Mouse (Mus musculus) layer of hippocampus, adult 9-10 months (tissue): Measurements from ENCODE around the gene Ttc21a.
"Not testable (repeated sequence)": the region's sequence is repeated elsewhere in the genome, so short reads cannot be mapped to it uniquely, and the experiment has no call there.

ENCODE experiments used
- DNase-seq: peaks from one replicate; pipeline ENCODE4 v3.0.0; 2022; ENCODE audit warnings: low spot score

Gene Ttc21a

GRCm38 (mm10) chr9:119999636-120000035 is 62.2 kb downstream of the Ttc21a start:
- DNase-seq, result no peak

DNA sequence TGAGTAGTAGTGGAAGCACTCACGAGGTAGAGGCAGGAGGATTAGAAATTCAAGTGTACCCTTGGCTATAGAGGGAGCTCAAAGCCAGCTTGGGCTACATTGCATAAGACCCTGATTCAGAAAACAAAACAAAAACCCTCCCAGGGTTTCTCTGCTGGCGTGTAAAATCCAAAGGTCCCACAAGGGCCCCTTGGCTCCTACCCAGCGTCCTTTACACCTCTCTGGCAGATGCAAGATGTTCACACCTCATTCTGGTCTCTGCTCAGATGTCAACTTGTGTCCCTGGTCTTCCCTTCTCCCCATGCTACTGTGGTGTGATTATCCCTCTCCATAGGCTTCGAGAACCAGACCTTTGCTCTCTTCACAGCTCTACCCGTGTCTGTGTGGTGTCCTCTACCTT is 63.4 kb downstream of the Ttc21a start:
- DNase-seq, result no peak

GRCm38 (mm10) chr9:120001945-120002725 is 64.7 kb downstream of the Ttc21a start:
- no peak for DNase-seq

GRCm38 (mm10) chr9:120002893-120003292 is 65.5 kb downstream of the Ttc21a start:
- no peak for DNase-seq

- no peak for DNase-seq
Observed at GRCm38 (mm10) chr9:120005936-120006335, 68.5 kb downstream of the Ttc21a start.

DNA sequence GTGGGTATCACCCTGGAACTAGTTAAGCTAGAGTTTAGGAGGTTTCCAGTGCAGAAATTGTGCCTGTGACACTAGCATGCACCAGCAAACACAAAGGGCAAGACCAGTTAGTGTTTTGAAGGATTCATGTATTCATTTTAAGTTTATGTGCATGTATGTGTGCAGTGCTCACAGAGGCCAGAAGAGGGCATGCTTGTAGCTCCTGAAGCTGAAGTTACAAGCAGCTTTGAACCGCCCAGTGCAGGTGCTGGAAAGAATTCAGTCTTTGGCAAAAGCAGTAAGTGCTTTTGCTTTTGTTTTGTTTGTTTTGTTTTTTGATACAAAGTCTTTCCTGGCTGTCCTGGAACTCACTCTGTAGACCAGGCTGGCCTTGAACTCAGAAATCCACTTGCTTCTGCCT is 70.4 kb downstream of the Ttc21a start:
- DNase-seq, result no peak

GRCm38 (mm10) chr9:120009226-120009841 is 71.9 kb downstream of the Ttc21a start:
- DNase-seq, result no peak

- DNase-seq, result no peak
Observed at GRCm38 (mm10) chr9:120009871-120010270, 72.5 kb downstream of the Ttc21a start.

DNA sequence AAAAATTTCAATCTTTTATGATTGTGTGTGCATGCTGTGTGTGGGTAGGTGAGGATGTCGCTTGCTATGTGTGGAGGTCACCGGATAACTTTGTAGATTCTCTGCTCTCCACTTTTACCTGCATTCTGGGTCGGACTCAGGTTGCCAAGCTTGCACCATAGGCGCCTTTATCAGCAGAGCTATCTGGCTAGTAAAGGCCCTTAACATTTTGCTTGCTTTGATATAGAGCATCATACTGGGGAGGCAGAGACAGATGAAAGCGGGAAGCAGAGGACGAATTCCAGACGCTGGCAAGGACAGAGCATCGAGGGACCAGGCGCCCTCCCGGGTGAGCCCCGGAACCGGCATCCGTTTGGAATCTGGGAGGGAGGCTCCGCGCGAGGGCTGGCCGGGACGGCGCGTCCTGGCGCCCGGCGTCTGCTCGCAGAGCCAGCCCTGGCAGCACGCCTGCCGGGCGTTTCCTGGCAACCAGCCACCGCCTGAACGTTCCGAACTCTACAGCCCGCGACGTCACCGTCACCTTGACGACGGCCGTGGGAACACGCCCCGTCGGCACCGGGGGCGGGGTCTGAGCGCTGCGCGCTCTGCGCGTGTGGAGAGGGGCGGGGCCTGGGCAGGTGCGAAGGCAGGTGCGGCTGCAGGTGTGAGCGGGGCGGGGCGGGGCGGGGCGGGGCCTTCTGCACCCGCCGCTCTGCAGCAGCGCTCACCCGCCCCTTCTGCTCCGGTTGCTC is 73.5 kb downstream of the Ttc21a start:
- peak; percentile 82 for DNase-seq

DNA sequence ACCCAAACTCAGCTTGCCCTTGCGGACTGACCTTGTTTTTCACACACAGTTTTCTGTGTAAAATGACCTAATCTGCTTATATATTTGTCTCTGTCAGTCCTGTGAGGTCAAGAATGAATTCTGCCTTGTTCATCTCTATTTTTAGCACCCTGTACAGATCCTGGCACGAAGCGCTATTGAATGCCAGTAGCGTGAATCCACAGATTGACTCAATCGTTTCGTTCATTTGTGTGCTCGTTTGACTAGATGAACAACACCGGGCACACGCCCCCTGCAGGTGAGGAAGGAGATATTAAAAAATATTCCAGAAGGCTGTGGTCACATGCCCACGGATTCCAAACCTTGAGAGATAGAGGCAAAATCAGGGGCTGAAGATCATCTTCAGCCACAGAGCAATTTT is 74.1 kb downstream of the Ttc21a start:
- peak; percentile 73 for DNase-seq

GRCm38 (mm10) chr9:120012161-120012560 is 74.8 kb downstream of the Ttc21a start:
- DNase-seq, result not testable (repeated sequence)

DNA sequence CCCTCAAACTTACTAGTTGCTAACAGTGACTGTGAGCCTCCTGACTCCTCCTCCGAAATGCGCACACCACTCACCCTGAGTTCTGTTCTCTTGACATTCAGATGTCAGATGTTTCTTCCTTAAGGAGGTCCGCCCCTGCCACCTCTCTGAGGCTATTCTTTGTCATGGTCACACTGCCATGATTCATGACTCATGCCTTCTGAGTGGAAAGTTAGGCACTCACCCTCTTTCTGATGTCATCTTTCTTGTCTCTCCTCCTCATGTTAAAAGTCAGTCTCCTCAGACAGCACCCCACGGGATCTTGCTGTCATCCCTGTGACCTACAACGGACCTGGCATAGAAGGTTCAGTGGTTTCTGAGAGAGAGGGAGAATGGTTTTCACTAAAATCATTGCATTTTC is 75.4 kb downstream of the Ttc21a start:
- DNase-seq, result no peak

DNA sequence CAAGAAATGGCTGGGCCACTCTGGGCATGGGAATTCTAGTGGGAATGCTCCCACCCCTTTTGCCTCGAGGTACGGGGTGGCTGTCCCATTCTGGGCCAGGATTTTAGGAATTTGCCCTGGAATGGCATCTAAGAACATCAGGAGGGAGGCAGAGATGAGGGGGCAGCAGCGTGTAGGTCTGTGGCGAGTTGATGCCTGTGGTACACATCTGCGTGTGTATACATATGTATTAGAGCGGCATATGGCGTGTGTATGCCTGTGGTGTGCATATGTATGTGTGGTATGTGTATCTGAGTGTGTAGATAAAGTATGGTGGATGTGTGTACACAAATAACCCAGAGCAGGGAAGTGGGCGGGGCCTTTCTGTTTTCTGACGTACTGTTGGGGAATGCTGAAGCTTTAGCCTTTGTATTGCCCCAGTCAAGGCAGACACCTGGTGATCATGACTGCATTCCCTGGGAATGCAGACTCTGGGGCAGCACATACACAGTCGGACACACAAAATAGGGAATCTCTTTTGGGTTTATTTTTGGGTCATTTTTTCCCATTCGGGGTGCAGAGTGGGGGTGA is 75.9 kb downstream of the Ttc21a start:
- no peak for DNase-seq

DNA sequence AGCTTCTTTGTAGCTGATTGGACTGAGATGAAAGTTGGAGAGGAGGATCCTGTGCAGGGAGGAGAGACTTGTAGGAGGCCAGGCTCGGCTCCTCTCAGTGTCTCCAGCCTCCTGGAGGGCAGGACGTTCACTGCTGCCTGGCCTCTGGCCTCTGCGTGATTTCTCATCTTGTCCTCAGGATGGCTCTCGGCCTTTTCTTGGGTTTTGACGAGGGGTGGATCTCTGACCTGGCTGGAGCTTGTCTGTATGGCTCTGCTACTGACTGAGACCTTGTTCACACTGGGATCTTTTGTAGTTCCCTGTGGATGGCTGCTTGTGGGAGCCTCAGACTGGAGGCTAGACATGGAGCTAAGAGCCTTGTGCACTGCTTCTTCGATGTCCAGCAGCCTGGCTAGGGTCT is 77.4 kb downstream of the Ttc21a start:
- DNase-seq, result no peak

DNA sequence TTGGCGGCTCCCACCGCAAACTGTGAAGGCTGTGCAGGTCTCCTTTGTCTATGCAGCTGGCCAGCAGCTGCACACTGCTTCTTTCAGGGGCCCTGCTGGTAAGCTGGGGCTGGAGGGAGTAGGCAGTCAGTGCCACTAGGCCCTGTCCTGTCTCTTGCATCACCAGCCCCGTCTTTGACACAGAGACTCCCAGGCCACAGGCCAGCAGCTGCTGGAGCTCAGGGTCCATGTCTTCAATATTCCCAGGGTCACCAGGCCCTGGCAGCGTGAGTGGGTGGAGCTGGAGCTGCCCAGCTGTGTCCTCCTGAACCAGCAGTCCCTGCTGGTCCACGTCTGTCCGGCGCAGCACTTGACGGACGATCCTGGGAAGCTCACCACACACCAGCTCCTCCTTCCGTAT is 79.5 kb downstream of the Ttc21a start:
- no peak for DNase-seq
